Mouse (Mus musculus) liver, embryonic 12.5 days (tissue): ENCODE measurements at regions not wholly inside any gene's neighbourhood (a gene's known extent, or its start where the extent isn't known, plus 50 kb on each side); places are given as distances from the start of the nearest gene placed in this dataset.

Source experiments
- ATAC-seq: fragments of 200-750 bp; cut with Nextera tagmentation; 2 replicates; pipeline ENCODE4 v1.8.0; 2017; ENCODE audit warnings: moderate number of reproducible peaks, mild to moderate bottlenecking, moderate library complexity
- H3K27ac ChIP-seq: fragments of 300-500 bp; sonication (generic); 2 replicates; pipeline ENCODE4 v1.5.1; 2016; ENCODE audit warnings: mild to moderate bottlenecking
- H3K27me3 ChIP-seq: fragments of 300-500 bp; sonication (generic); replicated peaks from 2 replicates; pipeline ENCODE4 v1.6.1; 2016; ENCODE audit warnings: mild to moderate bottlenecking, moderate library complexity
- H3K36me3 ChIP-seq: fragments of 300-500 bp; sonication (generic); 2 replicates; pipeline ENCODE4 v1.6.1; 2016; ENCODE audit warnings: mild to moderate bottlenecking, moderate library complexity
- H3K4me1 ChIP-seq: fragments of 300-500 bp; sonication (generic); 2 replicates; pipeline ENCODE4 v1.6.1; 2016
- H3K4me2 ChIP-seq: fragments of 300-500 bp; sonication (generic); 2 replicates; pipeline ENCODE4 v1.6.1; 2016; ENCODE audit warnings: mild to moderate bottlenecking, moderate library complexity
- H3K4me3 ChIP-seq: fragments of 300-500 bp; sonication (generic); 2 replicates; pipeline ENCODE4 v1.5.1; 2016; ENCODE audit warnings: mild to moderate bottlenecking, moderate library complexity
- H3K9ac ChIP-seq: fragments of 300-500 bp; sonication (generic); 2 replicates; pipeline ENCODE4 v1.6.1; 2016; ENCODE audit warnings: mild to moderate bottlenecking, moderate library complexity
- H3K9me3 ChIP-seq: fragments of 300-500 bp; sonication (generic); replicated peaks from 2 replicates; pipeline ENCODE4 v1.6.1; 2016; ENCODE audit warnings: mild to moderate bottlenecking, moderate library complexity
- WGBS: fragments of 180-500 bp; shearing (Covaris S2); methylation state at CpG from one replicate; pipeline ENCODE4 v1.1.7; 2016; ENCODE audit not compliant: insufficient replicate concordance; 5-methylcytosine and 5-hydroxymethylcytosine counted together

DNA sequence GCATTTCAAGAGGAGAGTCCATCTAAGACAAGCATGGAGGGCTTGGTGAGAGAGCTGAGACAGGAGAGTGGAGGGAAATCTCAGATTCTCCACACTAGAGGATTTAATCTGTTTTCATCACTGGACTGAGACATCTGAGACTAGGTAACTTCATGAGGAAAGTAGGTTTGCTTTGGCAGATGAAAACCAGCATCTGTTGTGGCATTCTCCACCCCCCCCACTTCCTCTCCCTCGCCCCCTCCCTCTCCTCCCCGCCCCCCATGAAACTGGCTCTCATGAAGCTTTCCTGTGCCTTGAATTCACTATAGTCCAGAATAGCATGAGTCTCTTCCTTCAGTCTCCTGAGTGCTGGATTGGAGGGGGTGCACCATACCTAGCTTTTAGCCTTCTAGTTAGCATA, 670.7 kb downstream of the Zfp706 start:
- Histone ChIP-seq H3K27me3 (peaks cover 60% of the 10 kb centered on the region), H3K27ac (no peak overlapping the region), H3K4me1 (peaks cover 37% of the 10 kb centered on the region), H3K9ac (no peak overlapping the region), H3K4me2 (no peak overlapping the region), H3K36me3 (no peaks in the 10 kb centered on the region), H3K9me3 (no peaks in the 10 kb centered on the region), H3K4me3 (no peak overlapping the region)
- 37% methylated on average over 2 of the region's 2 CpGs for WGBS
- ATAC-seq = no peak

DNA sequence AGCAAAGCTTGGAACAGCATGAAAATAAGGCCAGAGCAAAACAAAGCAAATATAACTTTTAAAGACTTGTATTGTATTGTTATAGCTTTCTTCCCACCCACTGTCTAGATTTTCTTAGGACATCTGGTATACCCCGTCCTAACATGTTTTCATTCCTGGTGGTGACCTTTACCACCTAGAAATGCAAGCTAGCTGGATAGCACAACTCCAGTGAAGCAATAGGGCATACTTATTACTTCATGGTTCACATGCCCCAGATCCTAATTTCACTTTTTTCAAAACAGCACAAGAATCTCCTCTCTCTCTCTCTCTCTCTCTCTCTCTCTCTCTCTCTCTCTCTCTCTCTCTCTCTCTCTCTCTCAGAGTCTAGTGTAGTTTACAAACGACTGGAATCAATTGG, 672.5 kb downstream of the Zfp706 start:
- no peak overlapping the region for H3K4me3 ChIP-seq
- no peak for ATAC-seq
- H3K9ac ChIP-seq = no peak overlapping the region
- 44% methylated on average over 2 of the region's 2 CpGs for WGBS
- no peak overlapping the region for H3K27ac ChIP-seq
- no peak overlapping the region for H3K4me2 ChIP-seq
- no peaks in the 10 kb centered on the region for H3K9me3 ChIP-seq
- H3K36me3 ChIP-seq = no peaks in the 10 kb centered on the region
- peaks cover 38% of the 10 kb centered on the region for H3K4me1 ChIP-seq
- peaks cover 73% of the 10 kb centered on the region for H3K27me3 ChIP-seq

DNA sequence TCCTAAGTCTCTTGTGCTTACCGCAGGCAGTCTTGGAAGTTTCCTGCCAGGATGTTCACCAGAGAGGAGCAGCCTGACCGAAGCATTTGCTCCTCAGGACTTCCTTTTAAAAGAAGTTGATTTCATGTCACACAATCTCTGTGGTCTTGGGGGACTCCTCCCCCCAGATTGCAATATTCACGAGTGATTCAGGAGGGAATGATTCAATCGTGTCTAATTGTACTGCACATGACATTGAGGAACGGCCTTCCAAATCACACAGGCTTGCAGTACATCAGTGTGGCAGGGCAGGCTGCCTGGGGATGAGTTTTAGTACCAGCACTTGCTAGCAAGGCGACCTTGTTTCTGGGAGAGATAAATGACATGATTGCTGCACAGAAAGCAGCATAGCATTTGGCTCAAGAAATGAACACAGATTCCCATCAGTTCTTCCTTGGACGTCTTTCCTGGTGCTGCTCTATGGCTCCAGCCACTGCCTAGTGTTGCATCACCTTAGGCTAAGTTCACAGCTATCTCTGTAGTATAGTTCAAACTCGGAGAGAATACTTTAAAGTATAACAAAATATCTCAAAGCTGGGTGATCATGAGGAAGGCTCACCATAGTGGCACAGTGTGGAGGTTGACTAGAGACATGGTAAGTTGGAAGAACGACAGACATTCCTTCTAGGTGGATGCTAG, 673.0 kb downstream of the Zfp706 start:
- Histone ChIP-seq H3K27me3 (peaks cover 71% of the 10 kb centered on the region), H3K36me3 (no peaks in the 10 kb centered on the region), H3K9ac (no peak overlapping the region), H3K9me3 (no peaks in the 10 kb centered on the region), H3K27ac (no peak overlapping the region), H3K4me2 (no peak overlapping the region), H3K4me3 (no peak overlapping the region), H3K4me1 (peaks cover 33% of the 10 kb centered on the region)
- ATAC-seq = no peak
- 45% methylated on average over 9 of the region's 9 CpGs for WGBS

DNA sequence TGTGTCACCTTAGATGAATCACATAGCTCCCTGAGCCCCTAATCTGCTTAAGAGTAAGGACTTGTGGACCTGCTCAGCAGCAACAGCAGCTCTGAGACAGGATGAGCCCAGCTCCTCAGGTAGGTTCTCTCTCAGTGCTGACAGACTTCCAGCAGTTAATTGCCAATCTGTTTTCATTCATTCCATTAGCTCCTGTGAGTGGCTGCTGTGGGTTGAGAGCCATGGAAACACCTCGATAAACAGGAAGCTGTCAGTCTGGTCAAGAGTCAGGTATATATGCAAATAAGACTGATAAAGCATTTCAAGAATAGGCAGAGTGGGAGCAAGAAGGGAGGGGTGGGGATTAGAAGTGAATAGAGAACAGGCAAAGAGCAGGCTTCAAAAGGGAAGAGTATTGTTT, 673.7 kb downstream of the Zfp706 start:
- peaks cover 26% of the 10 kb centered on the region for H3K4me1 ChIP-seq
- H3K9ac ChIP-seq = no peak overlapping the region
- no peak overlapping the region for H3K4me2 ChIP-seq
- no peaks in the 10 kb centered on the region for H3K9me3 ChIP-seq
- ATAC-seq = no peak
- H3K4me3 ChIP-seq = no peak overlapping the region
- no peak overlapping the region for H3K27ac ChIP-seq
- peaks cover 71% of the 10 kb centered on the region for H3K27me3 ChIP-seq
- 6% methylated on average over 1 of the region's 1 CpGs for whole genome bisulfite sequencing
- no peaks in the 10 kb centered on the region for H3K36me3 ChIP-seq

DNA sequence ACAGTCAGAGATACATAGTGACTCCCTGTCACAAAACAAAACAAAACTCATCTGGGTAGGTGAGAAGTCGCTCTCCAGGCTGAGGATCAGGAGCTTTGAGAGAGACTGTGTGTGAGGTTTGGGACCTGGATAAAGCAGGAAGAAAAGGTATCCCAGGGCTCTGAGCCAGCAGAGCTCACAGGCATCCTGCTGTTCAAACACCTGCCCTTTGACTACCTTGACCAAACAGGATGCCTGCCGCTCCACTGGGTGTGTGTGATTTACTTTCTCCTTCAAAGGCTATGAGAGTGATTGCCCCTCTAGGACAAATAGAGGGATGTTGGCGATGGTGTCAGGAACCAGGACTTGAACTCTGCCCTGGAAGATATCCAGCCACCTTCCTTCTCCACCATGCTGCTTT, 674.3 kb downstream of the Zfp706 start:
- peaks cover 20% of the 10 kb centered on the region for H3K4me1 ChIP-seq
- WGBS = 53% methylated on average over 3 of the region's 3 CpGs
- ATAC-seq = no peak
- H3K4me2 ChIP-seq = no peak overlapping the region
- H3K9ac ChIP-seq = no peak overlapping the region
- no peak overlapping the region for H3K4me3 ChIP-seq
- H3K27me3 ChIP-seq = peaks cover 71% of the 10 kb centered on the region
- H3K9me3 ChIP-seq = no peaks in the 10 kb centered on the region
- no peaks in the 10 kb centered on the region for H3K36me3 ChIP-seq
- H3K27ac ChIP-seq = no peak overlapping the region
